14 mouse cellular contexts compared by ENCODE assay signal in genomic region chr4:139177921-139178320, GRCm38 (mm10). TPM values are rescaled to one million over a fixed set of nuclear protein-coding genes. Genes with fewer than 3 reads are reported as not detected.
DNase-seq lines count a peak whose midpoint lies in the region; ATAC-seq and TF ChIP-seq lines count a peak whose summit lies in the region.
"Had no signal": no experiment of that assay in that cellular context is flagged by ENCODE, and none has a peak within 500 bp of the region (broad histone marks: within the 10 kb centered on the region; RNA-seq: fewer than 3 reads in every experiment).

No protein-coding gene starts in this region.

- no peaks in the 10 kb centered on the region for H3K36me3 ChIP-seq in forebrain, embryonic 16.5 days (ENCODE audit: control insufficient read depth, insufficient read depth)
- H3K36me3 ChIP-seq: hindbrain, embryonic 15.5 days; liver, embryonic 13.5 days had no signal

- no peaks in the 10 kb centered on the region for H3K27me3 ChIP-seq in forebrain, embryonic 16.5 days (replicated peaks; ENCODE audit: control insufficient read depth, insufficient read depth, low read length)
- H3K27me3 ChIP-seq: hindbrain, embryonic 15.5 days; liver, embryonic 13.5 days had no signal

- intact Hi-C loops in left cerebral cortex, adult 2 months (cut with DNase I): no loop called here
- intact Hi-C loops in left cerebral cortex, postnatal 36 days (cut with DNase I): no loop called here

- ATAC-seq in forebrain, embryonic 16.5 days: no peak

- H3K4me3 ChIP-seq in left cerebral cortex, adult 2 months: no peak overlapping the region
- H3K4me3 ChIP-seq in bone marrow macrophage, adult 2 months (ENCODE audit: insufficient read depth, low read length): no peak overlapping the region
- no peak overlapping the region for H3K4me3 ChIP-seq in forebrain, embryonic 16.5 days (replicated peaks; ENCODE audit: low read length)
- H3K4me3 ChIP-seq: hindbrain, embryonic 15.5 days; liver, embryonic 13.5 days; megakaryocyte, embryonic 14.5 days had no signal

- TF ChIP-seq CTCF in left cerebral cortex, adult 2 months (IDR thresholded peaks at IDR 0.05): peak; percentile 49
- TF ChIP-seq CTCF in bone marrow macrophage, adult 2 months (IDR thresholded peaks at IDR 0.05; ENCODE audit: low read depth, low read length): peak; percentile 20; the same call in 1 of the 2 replicates

- H3K9me3 ChIP-seq in forebrain, embryonic 16.5 days (ENCODE audit: control insufficient read depth, low read length): no peaks in the 10 kb centered on the region
- H3K9me3 ChIP-seq: hindbrain, embryonic 15.5 days had no signal

- H3K4me1 ChIP-seq in bone marrow macrophage, adult 2 months (ENCODE audit: control insufficient read depth, insufficient read depth, low read length): peaks cover 14% of the 10 kb centered on the region
- no peaks in the 10 kb centered on the region for H3K4me1 ChIP-seq in forebrain, embryonic 16.5 days (replicated peaks; ENCODE audit: control insufficient read depth, insufficient read depth, low read length)

- H3K4me2 ChIP-seq in forebrain, embryonic 16.5 days (ENCODE audit: low read length): no peak overlapping the region
- H3K4me2 ChIP-seq: heart, embryonic 11.5 days; hindbrain, embryonic 15.5 days; liver, embryonic 13.5 days had no signal

- no peak overlapping the region for H3K9ac ChIP-seq in forebrain, embryonic 16.5 days (replicated peaks; ENCODE audit: low read depth, low read length)
- H3K9ac ChIP-seq: hindbrain, embryonic 15.5 days; liver, embryonic 13.5 days had no signal

- 98% methylated on average over 3 of the region's 3 CpGs for WGBS in forebrain, embryonic 16.5 days

- TF ChIP-seq POLR2A in bone marrow macrophage, adult 2 months (IDR thresholded peaks at IDR 0.05; ENCODE audit: borderline replicate concordance, low read depth, low read length): no peak

- no peak overlapping the region for H3K27ac ChIP-seq in left cerebral cortex, adult 2 months
- no peak overlapping the region for H3K27ac ChIP-seq in bone marrow macrophage, adult 2 months (ENCODE audit: insufficient read depth, low read depth, low read length)
- no peak overlapping the region for H3K27ac ChIP-seq in forebrain, embryonic 16.5 days (ENCODE audit: low read length)
- H3K27ac ChIP-seq: hindbrain, embryonic 15.5 days; liver, embryonic 13.5 days had no signal

- DNase-seq in left cerebral cortex, adult 2 months (ENCODE audit: extremely low spot score in 1 of 2, low spot score in 2 of 2): no peak
- no peak for DNase-seq in left cerebral cortex, adult 18-20 months (ENCODE audit: low spot score in 2 of 2)
- DNase-seq in B cell, adult 2 months: peak; percentile 35 to 46
- DNase-seq in CD4-positive helper T cell, adult 2 months (ENCODE audit: low read depth, low spot score): peak; percentile 27
- DNase-seq in left cerebral cortex, postnatal 36 days (ENCODE audit: low spot score in 2 of 2): no peak
- DNase-seq: adrenal gland, postnatal 36 days; cerebellum, adult 18-20 months; kidney, postnatal 14 days; liver, embryonic 13.5 days had no signal

RNA-seq across cellular contexts. Expression of gene Capzb, which starts 14.8 kb away (rescaled TPM):
- total RNA-seq in left cerebral cortex, adult 2 months (2021): 100 to 1,000 TPM; 306 to 324 TPM
- 100 to 1,000 TPM; 302 to 316 TPM for total RNA-seq in left cerebral cortex, adult 18-20 months (2021)
- 483 and 496 TPM in 2 replicates for polyA plus RNA-seq in bone marrow macrophage, adult 2 months (2012; ENCODE audit: insufficient read depth, insufficient read length, missing spikeins)
- 100 to 1,000 TPM; 343 to 354 TPM for total RNA-seq in left cerebral cortex, postnatal 36 days (2021)
- 311 and 321 TPM in 2 replicates for polyA plus RNA-seq in forebrain, embryonic 16.5 days (2015; fragmentation: Nextera tagmentation; extraction: Ambion mirVana)

RNA-seq across cellular contexts. Expression of gene Minos1, which starts 47.0 kb away (rescaled TPM):
- 100 to 1,000 TPM; 197 TPM for total RNA-seq in left cerebral cortex, adult 2 months (2021)
- 100 to 1,000 TPM; 198 to 207 TPM for total RNA-seq in left cerebral cortex, adult 18-20 months (2021)
- polyA plus RNA-seq in bone marrow macrophage, adult 2 months (2012; ENCODE audit: insufficient read depth, insufficient read length, missing spikeins): 151 and 166 TPM in 2 replicates
- 100 to 1,000 TPM; 196 to 197 TPM for total RNA-seq in left cerebral cortex, postnatal 36 days (2021)
- 355 and 370 TPM in 2 replicates for polyA plus RNA-seq in forebrain, embryonic 16.5 days (2015; fragmentation: Nextera tagmentation; extraction: Ambion mirVana)

Comparison
In these comparisons a context has a peak if more than half of its experiments do, and no peak if none do; other contexts are left out.
1. DNase-seq: peak in B cell, adult 2 months (2 of 2) and CD4-positive helper T cell, adult 2 months (single experiment); none in left cerebral cortex, adult 2 months (0 of 2), left cerebral cortex, adult 18-20 months (0 of 2) and left cerebral cortex, postnatal 36 days (0 of 2).